Mouse (Mus musculus) thymus, postnatal 14 days (tissue): ENCODE data around the gene Dagla.

Experiments
- DNase-seq: peaks from one replicate; pipeline ENCODE4 v3.0.0; 2021

Dagla gene

DNA sequence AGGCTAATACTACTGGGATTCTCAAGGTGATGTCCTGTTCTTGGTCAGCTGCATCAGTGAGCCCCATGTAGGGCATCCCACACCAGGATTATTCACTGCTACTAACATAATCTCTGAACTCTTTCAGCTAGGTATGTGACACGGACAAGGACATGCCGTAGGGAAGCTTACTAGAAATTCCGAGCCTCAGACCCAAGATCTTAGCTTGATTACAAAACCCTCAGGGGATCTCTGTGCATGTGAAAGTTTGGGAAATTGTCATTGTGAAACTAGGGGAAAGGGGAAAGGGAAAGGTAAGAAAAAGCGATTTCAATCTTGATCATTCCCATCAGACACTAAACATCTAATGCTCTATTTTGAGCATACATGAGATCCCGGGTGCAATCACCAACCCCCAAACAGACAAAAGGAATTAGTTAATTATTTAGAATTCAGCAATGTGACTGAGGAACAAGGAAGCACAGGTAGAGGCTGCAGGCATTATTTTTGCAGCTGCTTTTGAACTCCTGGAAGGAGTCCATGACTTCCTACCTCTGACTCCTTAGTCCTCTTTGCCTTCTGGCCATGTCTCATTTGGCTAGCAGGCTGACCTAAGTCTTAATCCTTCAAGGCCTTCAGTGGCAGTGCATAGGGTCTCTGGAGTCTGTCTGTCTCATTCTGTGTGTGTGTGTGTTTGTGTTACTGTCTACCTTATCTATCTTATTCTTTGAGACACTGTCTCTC lies 2.0 kb upstream of the Dagla start:
- no peak for DNase-seq

GRCm38 (mm10) chr19:10305640-10306039 lies 963 bp upstream of the Dagla start:
- no peak for DNase-seq

DNA sequence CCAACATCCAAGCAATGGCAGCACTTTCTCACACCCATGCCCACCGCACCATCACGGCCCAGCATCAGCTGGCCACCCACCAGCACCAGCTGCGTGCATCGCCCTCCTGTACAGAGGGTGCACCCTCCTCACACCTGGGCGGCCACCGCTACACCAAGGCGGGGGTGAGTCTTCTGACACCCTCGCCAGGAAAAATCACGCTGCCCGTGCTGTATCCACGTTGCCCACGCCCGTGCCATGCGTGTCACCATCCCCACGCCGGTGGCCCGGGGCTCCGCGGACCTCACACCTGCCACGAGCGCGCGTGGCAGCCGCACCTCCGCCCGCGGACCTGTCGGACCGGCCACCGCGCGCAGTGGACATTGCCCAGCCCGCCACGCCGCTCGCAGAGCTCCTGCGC lies 282 bp downstream of the Dagla start:
- DNase-seq = peak; percentile 25

DNA sequence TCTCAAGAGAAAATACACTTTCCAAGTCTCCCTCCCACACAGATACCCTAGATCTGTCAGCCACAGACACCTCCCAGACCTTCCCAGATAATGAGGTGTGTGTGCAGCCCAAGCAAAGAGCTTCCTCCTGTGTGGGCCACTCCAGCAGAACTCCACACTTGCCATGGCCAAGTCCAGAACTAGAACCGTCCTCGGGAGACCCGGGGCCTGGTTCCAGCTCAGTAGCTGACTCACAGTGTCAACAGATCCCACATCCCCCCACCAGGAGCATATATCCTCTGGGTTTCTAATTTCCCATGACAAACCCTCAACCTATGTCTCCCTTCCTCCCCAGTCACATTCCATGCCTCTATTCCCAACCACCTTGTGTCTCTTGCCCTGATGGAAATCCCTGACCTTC lies 1.8 kb downstream of the Dagla start:
- DNase-seq = no peak

GRCm38 (mm10) chr19:10301866-10302356 lies 2.8 kb downstream of the Dagla start:
- no peak for DNase-seq

DNA sequence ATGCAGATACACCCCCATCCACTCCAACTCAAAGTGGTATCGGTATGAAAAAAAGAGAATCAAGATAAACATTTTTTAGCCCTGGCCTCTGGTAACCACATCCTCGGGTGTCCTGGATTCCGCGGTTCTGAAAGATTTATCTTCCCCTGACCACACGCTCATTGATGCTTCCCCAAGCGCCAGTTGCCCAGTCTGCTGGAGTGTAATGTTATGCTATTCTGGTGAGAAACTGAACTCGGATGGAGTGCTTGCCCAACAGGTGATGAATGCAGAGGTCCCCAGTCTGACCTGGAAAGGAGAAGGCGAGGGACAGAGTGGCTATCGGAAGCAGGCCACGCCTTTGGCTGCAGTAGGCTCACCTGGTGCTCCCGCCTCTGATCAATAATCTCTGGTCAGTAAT lies 3.4 kb downstream of the Dagla start:
- no peak for DNase-seq

GRCm38 (mm10) chr19:10300809-10301208 lies 3.9 kb downstream of the Dagla start:
- no peak for DNase-seq

DNA sequence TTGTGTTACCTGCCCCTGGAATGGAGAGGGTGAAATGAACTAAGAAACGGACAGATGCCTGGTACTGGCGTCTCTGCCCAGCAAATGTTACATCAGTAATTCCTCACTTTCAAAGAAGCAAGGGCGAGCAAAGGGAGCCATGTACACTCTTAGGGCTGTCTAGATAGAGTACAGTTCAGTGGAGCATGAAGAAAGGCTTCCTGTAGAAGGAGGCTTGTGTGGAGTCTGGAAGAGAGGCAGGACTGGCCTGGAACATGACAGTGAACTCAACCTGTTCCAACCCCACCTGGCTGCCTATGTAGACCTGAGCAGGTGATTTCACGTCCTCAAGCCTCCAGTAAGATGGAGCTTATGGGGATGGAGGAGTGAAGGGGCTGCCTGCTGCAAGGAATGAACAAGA lies 6.4 kb downstream of the Dagla start:
- no peak for DNase-seq

- DNase-seq = no peak
These were observed 7.6 kb downstream of the Dagla start for GRCm38 (mm10) chr19:10297041-10297503.

DNA sequence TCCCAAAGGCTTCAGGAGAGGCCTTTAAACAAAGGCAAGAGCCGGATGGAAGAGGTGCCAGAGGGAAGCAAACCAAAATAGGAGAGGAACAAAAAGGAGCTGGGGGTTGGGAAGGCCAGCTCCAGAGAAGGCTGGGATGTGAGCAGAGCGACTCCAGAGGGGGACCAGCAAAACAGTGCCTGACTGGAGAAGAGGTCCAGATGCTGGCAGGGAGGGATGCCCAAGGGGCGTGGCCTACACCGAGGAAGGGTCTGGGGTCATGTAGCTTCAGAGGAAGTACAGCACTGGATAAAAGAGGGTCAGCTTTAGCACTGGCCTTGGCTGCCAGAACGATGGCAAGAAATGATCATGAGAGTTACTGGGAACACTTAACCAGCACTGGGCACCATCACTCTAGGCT lies 8.4 kb downstream of the Dagla start:
- no peak for DNase-seq

DNA sequence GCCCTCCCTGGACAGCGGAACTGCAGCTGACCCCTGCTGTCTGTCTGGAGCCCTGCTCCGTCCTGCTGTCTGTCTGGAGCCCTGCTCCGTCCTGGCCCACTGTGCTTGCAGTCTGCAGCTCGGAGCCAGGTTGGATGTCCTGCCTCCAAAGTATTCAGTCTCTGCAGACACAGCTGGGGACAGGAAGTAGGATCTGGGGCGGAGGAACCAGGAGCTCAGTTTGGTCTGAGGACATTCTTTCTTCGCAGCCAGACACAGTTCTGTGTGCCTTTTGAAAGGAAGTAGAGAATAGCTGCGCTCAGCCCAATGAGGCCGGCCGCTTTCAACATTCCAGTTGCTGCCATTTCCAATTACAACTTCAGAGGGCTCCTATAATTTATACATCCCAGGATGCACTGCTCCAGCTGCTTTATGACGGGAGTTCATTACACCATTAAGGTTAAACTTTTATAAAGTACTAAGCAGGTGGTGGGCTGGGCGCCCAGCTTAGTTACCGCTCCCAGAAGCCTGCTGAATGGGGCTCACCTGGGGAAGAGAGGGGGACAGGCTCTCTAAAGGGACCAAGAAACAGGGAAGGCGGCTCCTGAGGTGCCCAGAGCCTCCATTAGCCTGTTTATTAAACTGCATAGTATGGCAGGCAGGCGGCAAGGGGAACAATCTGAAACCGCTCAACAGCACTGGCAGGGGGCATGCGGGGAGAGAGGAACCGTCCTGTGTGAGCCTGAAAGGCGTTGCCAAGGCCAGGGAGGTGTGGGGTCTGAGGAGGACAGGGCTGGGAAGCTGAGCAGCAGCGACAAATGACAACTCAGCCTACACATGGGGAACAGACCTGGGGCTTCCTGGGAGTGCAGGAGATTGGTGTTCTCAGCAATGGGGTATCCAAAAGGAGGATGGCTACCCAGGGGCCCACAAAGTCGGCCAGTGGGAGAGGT lies 9.8 kb downstream of the Dagla start:
- no peak for DNase-seq

DNA sequence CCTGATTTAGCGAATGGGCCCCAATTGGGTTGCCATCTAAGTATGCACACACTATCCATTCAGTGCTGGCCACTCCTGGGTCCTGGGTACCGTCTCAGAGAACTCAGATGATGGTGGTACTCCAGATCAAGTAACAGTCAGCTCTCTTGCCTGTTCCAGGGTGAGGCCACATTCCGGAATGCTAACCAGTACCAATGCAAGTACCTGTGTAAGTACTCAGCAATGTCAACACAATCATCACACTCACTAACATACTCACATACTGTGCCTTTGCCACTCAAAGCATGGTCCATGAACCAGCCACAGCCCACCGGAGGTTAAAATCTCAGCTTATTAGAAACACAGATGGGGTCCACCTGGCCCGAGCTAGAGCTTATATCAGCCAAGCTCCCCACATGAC lies 10.7 kb downstream of the Dagla start:
- DNase-seq = no peak

DNA sequence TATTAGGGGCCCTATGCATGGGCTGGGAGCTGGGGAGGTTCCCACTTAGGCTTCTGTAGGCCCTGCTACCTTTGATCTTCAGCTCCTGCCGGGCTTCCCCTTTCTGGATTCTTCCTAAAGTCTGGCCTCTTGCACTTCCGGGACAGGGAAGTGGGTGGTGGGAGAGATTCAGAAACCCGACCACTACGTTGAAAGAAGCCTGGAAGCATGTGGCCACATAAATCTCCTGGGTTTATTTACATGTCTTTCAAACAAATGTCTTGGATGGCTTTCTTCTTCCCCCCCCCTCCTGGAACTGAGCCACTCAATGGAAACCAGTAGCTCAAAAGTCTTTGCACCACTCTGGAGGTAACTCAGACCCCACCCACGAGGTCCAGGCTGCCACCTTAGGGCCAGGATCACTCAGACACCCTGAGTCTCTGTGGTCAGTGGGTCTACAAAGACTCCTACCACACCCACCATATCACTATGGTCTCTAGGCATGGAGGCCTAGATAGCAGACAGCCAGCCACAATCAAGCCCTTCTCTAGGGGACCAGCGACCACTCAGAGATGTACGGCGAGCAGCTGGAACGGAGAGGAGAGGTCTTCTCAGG lies 12.7 kb downstream of the Dagla start:
- no peak for DNase-seq

- no peak for DNase-seq
These were observed 14.3 kb downstream of the Dagla start for GRCm38 (mm10) chr19:10290153-10290945.

GRCm38 (mm10) chr19:10289609-10290150 lies 15.0 kb downstream of the Dagla start:
- no peak for DNase-seq

GRCm38 (mm10) chr19:10288125-10289040 lies 16.3 kb downstream of the Dagla start:
- DNase-seq = no peak

DNA sequence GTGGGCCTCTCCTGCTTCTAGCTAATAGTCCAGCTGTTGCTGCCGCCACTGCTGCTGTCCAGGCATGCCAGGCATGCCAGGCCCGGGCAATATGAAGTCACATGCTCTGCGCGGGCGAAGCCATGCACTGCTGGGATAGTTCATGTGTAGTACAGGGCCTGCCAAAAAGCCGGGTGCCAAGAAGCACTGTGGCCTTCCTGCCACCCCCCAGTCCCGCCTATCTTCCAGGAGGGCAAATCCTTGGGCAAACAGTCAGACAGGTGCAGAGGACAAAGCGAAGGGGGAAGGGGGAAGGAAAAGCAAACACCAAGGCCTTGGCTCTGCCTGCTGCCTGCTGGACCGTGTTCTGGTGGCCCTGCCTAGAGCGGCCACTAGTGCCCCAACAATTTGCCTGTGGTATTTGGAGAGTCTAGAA lies 18.2 kb downstream of the Dagla start:
- DNase-seq = no peak

DNA sequence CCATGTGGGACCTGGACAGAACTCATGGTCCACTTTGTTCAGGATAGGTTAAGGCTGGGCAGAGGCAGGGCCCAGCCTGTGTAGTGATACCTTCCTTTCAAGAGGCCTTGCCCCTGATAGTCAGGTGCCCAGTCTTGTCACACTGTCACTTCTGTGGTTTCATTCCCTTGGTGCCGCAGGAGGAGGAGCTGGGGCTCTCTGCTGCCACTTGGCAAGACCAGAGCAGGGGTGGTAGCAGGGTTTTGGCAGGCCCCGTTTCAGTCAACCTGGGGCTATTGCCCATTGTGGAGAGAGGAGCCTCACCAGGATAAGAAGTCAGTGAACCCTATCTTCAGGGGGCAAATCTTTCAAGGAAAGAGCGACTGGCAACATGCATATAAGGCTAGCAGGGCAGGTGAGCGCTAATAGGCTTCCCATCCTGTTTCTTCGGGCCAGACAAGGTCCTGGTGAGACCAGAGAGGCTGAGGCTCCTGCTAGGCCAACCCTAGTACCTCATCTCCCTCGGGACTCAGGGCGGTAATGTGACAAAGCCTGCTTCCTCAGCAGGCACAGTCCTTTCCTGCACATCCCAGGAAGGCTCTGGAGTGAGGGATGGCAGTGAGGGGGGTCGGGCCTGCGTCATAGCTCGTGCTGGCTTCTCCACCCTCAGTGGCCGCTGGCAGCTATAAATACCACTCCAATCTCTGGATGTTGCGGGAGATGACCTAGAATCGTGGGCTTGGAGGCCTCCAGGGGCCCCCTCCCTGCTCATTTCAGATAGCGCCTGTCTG lies 23.7 kb downstream of the Dagla start:
- DNase-seq = no peak

GRCm38 (mm10) chr19:10279668-10280067 lies 25.0 kb downstream of the Dagla start:
- no peak for DNase-seq

DNA sequence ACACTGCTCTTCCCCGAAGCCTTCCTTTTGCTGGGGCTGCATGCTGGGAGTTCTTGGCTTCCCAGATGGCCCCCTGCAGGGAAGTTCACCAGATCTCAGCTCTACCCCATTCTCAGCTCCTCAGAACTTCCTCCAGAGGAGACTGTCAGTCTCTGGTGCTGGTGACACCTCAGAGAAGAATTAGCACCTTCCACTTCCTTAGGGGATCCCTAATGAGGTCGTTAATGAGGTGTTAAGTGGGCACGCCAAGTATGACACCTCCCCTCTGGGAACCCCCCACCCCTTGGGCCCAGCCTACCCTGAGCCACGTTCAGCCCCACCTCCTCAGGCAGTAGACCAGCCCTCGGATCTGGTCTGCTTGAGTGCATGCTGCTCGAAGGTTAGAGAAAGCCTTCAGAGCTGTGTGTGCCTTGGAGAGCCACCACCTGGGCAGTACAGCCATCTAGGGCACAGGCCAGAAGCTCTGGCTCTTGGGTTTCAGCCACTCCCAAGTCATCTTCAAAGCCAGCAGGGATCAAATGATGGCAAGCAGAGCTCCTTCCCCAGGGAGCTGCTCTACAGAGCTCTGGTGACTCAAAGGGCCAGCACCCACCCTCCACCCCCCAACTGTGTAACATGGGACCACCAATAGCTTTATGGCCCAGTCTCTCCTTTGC lies 25.9 kb downstream of the Dagla start:
- no peak for DNase-seq
